Mouse (Mus musculus) megakaryocyte, embryonic 14.5 days (primary cell): ENCODE results near the gene Ppm1n.

Source experiments
- FLI1 ChIP-seq: IDR thresholded peaks from 2 replicates; pipeline ENCODE4 v1.6.1; 2012; ENCODE audit warnings: low read length, inconsistent platforms, mixed read lengths
- GATA1 ChIP-seq: IDR thresholded peaks from 3 replicates; pipeline ENCODE4 v1.6.1; 2012; ENCODE audit warnings: mixed read lengths, low read length, inconsistent platforms, borderline replicate concordance

DNA sequence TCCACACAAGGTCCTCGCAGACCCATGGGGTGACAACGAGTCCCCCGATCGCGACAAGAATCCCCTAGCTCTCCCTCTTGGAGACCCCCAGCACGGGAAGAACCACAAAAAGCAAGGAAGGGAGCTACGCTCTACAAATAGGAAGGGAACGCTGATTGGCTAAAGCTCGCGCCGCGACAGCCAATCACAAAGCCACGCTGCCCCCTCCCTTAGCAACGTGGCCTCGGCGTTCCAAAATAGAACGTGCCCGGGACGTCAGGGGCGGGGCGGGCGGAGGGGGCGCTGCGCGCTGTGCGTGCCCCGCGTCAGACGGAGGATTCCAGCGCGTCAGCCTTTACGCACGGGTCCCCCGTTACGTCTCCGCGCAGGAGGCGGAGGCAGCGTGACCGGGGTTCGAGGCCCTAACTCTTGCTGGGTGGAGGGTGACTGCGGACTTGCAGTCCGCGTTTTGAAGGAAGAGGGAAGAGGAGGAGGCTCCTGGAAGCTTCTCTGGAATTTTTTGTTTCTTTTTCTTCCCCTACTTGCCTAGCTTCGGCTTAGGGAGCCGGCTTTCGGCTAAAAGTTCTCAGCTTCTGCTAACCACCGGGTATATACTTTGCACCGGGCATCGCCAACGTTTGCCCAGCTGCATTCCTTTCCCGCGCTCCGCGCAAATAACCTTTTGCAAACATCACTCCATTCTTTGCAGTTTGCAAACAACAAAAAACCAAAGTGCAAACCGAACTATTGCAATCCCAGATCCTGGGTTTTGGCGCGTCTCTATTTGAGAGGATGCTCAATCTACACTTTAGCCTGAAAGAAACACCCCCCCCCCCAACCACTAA, 28.8 kb upstream of the Ppm1n start:
- TF ChIP-seq GATA1 (no peak), FLI1 (no peak)
